Mouse (Mus musculus): ENCODE results near the gene Gm4214.
"Not testable (repeated sequence)": the region's sequence is repeated elsewhere in the genome, so short reads cannot be mapped to it uniquely, and the experiment has no call there.

Gene Gm4214

GRCm38 (mm10) chr7:22984573-22984972 lies at the start of gene Gm4214:
Gene Gm4214, minus strand, starts transcription at chr7:22984673.
- DNase-seq, result not testable (repeated sequence)

DNA sequence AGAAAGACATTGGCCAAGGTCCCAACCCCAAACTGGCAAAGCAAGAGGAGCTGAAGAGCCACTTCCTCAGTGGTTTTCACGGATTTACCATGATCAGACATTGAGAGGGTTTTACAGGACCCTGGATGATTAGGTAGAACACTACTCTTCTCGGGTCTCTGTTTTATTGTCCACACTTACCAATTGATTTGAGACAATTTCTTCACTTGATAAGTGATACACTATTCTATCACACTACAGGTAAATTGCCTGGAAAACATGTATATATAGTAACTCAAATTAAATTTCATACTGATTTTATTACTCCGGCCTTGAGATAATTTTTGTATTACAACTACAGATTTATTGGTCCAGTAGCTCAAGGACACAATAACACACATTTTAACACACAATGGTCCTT lies 35.4 kb upstream of the Gm4214 start, which contains the start of gene Gm4216:
Gene Gm4216 (minus strand): TSS at position 101 of the 400 bp plus-strand sequence.
- DNase-seq, result not testable (repeated sequence)
